Mouse (Mus musculus) embryo, embryonic 10 days (tissue): ENCODE data around the gene Umod.

Experiments used
- DNase-seq: peaks from one replicate; pipeline ENCODE4 v3.0.0-alpha.2; 2015; ENCODE audit warnings: low spot score

Umod gene

DNA sequence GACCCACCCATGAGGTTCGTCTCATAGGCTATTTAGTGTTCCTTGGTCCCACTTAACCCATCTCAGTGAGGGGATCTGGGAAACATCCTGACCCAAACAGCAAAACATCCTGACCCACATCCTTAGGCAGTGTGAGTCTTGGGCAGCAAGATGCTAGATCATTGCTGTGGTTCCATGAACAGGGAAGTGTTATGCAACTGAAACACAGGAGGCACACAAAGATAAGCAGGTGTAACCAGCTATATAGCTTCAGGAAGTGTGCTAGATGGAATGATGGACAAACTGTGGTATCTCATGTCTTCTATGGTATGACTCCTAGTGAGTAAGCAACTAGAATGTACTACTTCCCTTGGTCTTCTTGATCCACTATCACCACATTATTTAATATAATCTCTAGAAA, 37.1 kb downstream of the Umod start:
- no peak for DNase-seq

- peak; percentile 84 for DNase-seq
These were observed 51.9 kb downstream of the Umod start for GRCm38 (mm10) chr7:119427180-119427616.

- DNase-seq: peak; percentile 17
These were observed 58.4 kb downstream of the Umod start for GRCm38 (mm10) chr7:119420730-119421129.

DNA sequence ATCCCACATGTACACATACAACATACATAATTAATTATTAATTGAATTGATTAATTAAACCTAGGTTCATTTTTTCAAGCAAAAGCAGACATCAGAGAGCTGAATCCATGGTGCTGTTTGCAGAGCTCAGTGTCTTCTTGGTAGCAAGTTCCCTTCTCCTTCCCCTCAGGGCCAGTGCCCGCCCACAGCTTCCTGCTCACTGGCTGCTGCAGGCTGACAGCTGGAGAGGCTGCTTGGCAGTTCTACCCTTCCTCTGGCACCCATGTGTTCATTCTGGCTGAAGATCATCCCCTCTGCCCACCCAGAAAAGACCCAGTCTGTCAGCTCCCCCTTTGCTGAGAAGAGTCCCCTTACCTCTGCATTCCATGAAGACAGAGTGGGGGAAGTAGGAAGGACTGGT, 60.6 kb downstream of the Umod start:
- DNase-seq: no peak
